In the genomic region with DNA sequence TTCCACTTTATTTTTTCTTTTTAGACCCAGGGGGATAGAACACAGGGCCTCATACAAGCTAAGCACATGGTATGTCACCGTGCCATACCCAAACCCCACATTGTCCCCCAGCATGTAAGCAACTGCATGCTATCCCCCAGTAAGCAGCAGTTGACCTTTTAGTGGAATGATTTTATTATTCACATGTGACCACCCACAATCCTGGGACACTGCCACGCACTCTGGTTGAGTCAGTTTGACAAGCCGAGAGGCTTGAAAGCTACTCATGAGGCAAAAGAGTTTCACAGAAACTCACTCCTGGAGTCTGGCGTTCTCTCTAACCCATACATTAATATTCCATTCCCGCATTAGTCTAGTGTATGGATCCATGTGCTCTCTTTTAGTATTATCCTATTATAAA, we compare ENCODE assay signal across 6 mouse cellular contexts. TPM values are rescaled to one million over a fixed set of nuclear protein-coding genes. Genes with fewer than 3 reads are reported as not detected.
DNase-seq lines count a peak whose midpoint lies in the region.

No protein-coding gene starts in this region.

- peak; percentile 22 for DNase-seq in Muller cell, postnatal 12 days (ENCODE audit: inconsistent ontology term)
- DNase-seq in ZHBTc4 (ENCODE audit: low read depth, low spot score): peak; percentile 53
- DNase-seq in adrenal gland, postnatal 10 days: peak; percentile 15
- peak; percentile 44 to 53 for DNase-seq in adrenal gland, postnatal 36 days
- DNase-seq in cerebellum, postnatal 14 days: peak; percentile 14 to 55
- peak; percentile 6 to 8 for DNase-seq in layer of hippocampus, postnatal 36 days

RNA-seq across cellular contexts. Expression of gene Gins1, which starts 42.1 kb away (rescaled TPM):
- 10 to 100 TPM in 1 of 2 experiments, 1 to 10 TPM in 1; 5.8 to 10.8 TPM for total RNA-seq in adrenal gland, postnatal 10 days (2021)
- total RNA-seq in adrenal gland, postnatal 36 days (2021): 1 to 10 TPM; 3.5 to 3.9 TPM
- total RNA-seq in layer of hippocampus, postnatal 36 days (2021): 1 to 10 TPM; 1.5 TPM

RNA-seq across cellular contexts. Expression of gene Abhd12, which starts 42.8 kb away (rescaled TPM):
- total RNA-seq in adrenal gland, postnatal 10 days (2021): 10 to 100 TPM; 55.6 to 58.2 TPM
- total RNA-seq in adrenal gland, postnatal 36 days (2021): 10 to 100 TPM; 67.0 to 72.7 TPM
- 100 to 1,000 TPM; 301 to 309 TPM for total RNA-seq in layer of hippocampus, postnatal 36 days (2021)

Comparison
In these comparisons a context has a peak if more than half of its experiments do, and no peak if none do; other contexts are left out.
1. Peak in every context shown above with its lines: DNase-seq.
2. RNA of gene Abhd12, which starts 42.8 kb away (total RNA-seq): 301 to 309 TPM in layer of hippocampus, postnatal 36 days; 67.0 to 72.7 TPM in adrenal gland, postnatal 36 days and 55.6 to 58.2 TPM in adrenal gland, postnatal 10 days; every median in the first group is over 4 times any median in the second.